Mouse (Mus musculus): ENCODE measurements around the gene Smc2. TPM values are rescaled to one million over a fixed set of nuclear protein-coding genes. Genes with fewer than 3 reads are reported as not detected.

Gene Smc2
- polyA plus RNA-seq (2017; shearing (Covaris generic)) = 40.8 TPM

DNA sequence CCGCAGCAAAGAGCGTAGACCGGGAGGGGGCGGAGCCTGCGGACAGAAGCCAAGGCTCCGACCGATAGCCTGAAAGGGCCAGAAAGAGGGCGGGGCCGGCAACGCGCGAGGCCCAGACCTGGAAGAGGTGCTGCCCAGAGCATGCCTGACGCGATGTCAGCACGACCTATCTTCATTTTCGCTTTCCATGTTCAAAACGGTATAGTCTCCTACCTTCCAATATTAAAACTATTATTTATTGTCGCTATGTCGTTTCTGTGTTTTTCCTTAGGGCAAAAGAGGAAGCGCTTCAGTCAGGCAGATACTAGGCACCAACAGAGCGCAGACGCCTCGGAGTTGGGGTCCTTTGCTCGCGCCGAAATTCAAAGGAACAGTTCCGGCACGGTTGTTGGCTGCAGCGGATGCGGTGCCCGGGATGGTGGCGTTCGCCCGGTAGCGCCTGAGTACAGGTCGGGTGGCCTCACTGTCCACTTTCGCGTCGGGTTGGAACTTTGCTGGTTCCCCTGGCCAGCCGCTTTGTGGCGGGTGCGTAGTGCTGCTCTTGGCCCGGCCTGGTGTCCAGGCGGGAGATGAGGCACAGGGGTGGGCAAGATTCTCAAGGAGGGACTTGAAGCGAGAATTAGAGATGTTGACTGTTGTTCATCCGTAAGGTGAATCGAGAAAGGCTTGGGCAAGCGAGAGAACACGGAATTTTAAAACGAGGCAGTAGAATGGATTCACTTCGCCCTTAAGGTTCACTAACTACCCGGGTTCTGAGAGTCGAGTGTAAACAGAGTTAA lies at the start of gene Smc2:
Gene Smc2, plus strand, starts transcription at position 358 of the 779 bp plus-strand sequence.

DNA sequence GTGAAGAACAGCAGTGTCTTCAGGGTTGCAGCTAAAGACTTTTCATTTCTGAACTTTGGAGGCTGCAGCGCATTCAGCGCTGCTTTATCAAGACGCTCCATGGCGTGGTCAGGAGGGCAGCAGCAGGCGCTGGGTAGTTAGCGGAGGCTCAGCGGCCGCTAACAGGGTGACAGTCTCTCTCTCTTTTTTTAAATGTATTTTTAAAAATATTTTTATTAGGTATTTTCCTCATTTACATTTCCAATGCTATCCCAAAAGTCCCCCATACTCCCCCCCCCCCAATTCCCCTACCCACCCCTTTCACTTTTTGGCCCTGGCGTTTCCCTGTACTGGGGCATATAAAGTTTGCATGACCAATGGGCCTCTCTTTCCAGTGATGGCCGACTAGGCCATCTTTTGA lies 58.1 kb downstream of the Smc2 start, which contains the start of gene Vma21-ps:
Gene Vma21-ps, minus strand, starts transcription at position 101 of the 400 bp plus-strand sequence.

Other genes starting within 250 kb of the Smc2 start
- gene Vma21-ps, start 58.0 kb downstream of the Smc2 start, polyA plus RNA-seq (2017; shearing (Covaris generic)) = not detected
- not detected for gene Toporsl, start 157.0 kb downstream of the Smc2 start, polyA plus RNA-seq (2017; shearing (Covaris generic))

Measured in CD4-positive, CD25-positive, alpha-beta regulatory T cell (primary cell).